Mouse (Mus musculus): ENCODE measurements around the gene 4931409K22Rik. TPM values are rescaled to one million over a fixed set of nuclear protein-coding genes. Genes with fewer than 3 reads are reported as not detected.

4931409K22Rik gene
- polyA plus RNA-seq (2016; fragmentation: Nextera tagmentation; extraction: Ambion mirVana), result 0.06 TPM in 1 of 2 replicates, not detected in the other

DNA sequence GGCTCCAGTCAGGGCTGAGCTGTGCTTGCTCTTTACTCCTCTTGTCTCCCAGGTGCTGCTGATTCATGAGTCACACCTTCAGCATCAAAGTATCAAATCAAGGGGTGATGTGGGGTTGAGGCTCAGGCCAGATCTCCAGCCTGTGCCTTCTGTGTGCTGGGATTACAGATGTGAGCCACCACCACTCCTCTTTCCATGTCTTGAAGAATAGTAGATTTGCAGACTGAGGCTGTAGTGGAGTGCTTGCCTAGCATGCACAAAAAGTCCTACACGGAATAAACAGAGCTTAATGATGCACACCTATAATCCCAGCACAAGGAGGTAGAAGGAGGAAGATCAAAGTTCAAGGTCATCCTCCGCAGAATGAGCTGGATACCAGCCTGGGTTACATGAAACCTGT is at the start of gene 4931409K22Rik:
Gene 4931409K22Rik, minus strand, starts transcription at position 101 of the 400 bp plus-strand sequence.
- WGBS, result 77% methylated on average over 2 of the region's 2 CpGs
- no peaks in the 10 kb centered on the region for H3K36me3 ChIP-seq (replicated peaks)
- H3K27me3 ChIP-seq (ENCODE audit: poor library complexity, severe bottlenecking), result peaks cover 12% of the 10 kb centered on the region; the same call in 1 of the 2 replicates
- DNase-seq (ENCODE audit: extremely low spot score, low spot score), result no peak
- H3K4me3 ChIP-seq, result no peak within 1 kb of the TSS
- H3K9me3 ChIP-seq, result no peaks in the 10 kb centered on the region; the same call in 1 of the 2 replicates
- H3K4me1 ChIP-seq, result peaks cover 10% of the 10 kb centered on the region
- H3K27ac ChIP-seq, result no peak within 1 kb of the TSS

DNA sequence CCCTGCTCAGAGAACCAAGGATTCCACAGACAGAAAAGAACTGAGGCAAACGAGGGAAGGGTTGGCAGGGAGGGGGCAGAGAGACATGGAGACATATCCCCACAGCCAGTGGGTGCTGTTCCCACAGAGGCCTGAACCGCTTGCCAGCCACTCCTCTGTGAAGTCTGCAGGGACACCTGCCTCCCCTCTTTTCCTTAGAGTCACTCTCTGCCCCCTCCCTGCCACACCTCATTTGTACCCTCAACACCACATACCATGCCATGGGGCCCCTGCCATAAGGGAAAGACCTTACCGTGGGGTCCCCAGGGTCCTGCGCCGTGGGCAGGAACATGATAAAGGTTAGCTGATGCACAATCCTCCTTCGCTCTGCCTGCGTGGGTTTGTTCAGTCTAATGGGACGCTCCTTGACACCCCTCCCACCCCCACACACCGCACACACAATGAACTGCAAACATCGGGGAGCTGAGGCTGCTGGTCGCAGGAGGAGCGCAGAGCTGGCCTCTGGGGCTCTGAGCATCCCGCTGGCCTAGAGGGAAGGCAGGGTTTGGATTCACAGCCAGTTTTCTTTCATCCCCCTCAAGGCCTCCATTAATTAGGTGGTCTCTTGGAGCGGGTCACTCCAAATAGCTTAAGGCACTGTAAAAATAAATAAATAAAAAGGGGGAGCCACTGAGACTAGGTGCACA is 49.5 kb upstream of the 4931409K22Rik start:
- peaks cover 45% of the 10 kb centered on the region for H3K27me3 ChIP-seq (ENCODE audit: poor library complexity, severe bottlenecking)
- peaks cover 67% of the 10 kb centered on the region for H3K4me1 ChIP-seq
- no peak for DNase-seq (ENCODE audit: extremely low spot score, low spot score)
- H3K36me3 ChIP-seq (replicated peaks), result no peaks in the 10 kb centered on the region
- H3K4me3 ChIP-seq, result peak overlapping the region; percentile 65
- no peaks in the 10 kb centered on the region for H3K9me3 ChIP-seq
- 17% methylated on average over 14 of the region's 14 CpGs for WGBS
- H3K27ac ChIP-seq, result peak overlapping the region; percentile 94

DNA sequence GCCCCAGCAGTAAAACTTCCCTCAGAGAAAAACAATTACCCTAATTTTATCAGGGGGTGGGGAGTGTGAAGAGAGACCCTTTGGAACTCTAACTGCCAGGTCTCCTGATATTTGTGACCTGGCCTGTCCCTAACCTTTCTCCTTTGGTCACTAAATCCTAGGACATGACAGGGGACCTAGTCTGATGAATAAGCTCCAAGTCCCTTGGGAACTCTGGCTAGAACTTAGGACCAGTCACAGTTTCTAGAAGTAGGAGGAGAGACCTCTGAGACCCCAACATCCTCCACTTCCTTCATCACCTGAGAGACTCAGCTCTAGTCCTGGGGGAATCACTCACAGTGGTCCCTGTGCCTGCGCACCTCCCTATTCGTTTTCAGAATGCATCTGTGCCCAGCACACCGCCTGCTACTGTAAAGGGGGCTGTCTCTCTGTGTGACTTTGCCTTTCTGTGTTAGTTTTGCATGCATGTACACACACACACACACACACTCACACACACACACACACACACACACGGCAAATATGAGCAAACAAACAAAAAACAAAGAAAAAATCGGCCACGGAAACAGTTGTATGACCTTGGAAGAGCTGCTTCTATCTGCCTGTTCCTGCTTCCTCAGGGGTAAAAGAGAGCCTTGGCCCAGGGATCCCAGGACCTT is 48.8 kb upstream of the 4931409K22Rik start:
- H3K27me3 ChIP-seq (ENCODE audit: poor library complexity, severe bottlenecking), result peaks cover 51% of the 10 kb centered on the region
- DNase-seq (ENCODE audit: extremely low spot score, low spot score), result no peak
- peak overlapping the region; percentile 94 for H3K27ac ChIP-seq
- peaks cover 74% of the 10 kb centered on the region for H3K4me1 ChIP-seq
- peak overlapping the region; percentile 65 for H3K4me3 ChIP-seq
- 9% methylated on average over 6 of the region's 6 CpGs for WGBS
- H3K36me3 ChIP-seq (replicated peaks), result no peaks in the 10 kb centered on the region
- H3K9me3 ChIP-seq, result no peaks in the 10 kb centered on the region

DNA sequence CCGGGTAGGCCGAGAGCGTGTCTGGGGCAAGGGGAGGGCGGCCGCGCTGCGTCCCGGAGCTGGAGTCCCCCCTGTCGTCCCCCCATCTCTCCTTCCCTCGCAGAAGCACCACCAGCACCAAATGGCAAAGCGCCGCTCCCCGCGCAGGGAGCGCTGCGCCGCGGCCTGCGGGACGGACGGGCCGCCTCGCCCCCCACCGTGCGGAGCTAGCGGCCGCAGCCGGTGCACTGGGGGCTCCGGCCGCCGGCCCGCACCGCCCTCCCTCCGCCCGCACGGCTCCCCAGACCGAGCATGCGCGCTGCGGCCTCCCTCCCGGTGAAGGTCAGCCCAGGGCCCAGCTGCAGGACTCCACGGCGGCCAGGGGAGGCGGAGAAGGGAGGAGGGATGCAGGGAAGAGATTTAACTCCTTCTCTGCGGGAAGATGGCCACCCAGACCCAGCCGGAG is 48.1 kb upstream of the 4931409K22Rik start:
- Histone ChIP-seq H3K27me3 (ENCODE audit: poor library complexity, severe bottlenecking) (peaks cover 59% of the 10 kb centered on the region), H3K9me3 (no peaks in the 10 kb centered on the region), H3K27ac (peak overlapping the region; percentile 94), H3K4me1 (peaks cover 80% of the 10 kb centered on the region), H3K36me3 (replicated peaks) (no peaks in the 10 kb centered on the region), H3K4me3 (peak overlapping the region; percentile 65)
- peak; percentile 92 for DNase-seq (ENCODE audit: extremely low spot score, low spot score)
- WGBS, result under 1% methylated on average over 46 of the region's 46 CpGs

DNA sequence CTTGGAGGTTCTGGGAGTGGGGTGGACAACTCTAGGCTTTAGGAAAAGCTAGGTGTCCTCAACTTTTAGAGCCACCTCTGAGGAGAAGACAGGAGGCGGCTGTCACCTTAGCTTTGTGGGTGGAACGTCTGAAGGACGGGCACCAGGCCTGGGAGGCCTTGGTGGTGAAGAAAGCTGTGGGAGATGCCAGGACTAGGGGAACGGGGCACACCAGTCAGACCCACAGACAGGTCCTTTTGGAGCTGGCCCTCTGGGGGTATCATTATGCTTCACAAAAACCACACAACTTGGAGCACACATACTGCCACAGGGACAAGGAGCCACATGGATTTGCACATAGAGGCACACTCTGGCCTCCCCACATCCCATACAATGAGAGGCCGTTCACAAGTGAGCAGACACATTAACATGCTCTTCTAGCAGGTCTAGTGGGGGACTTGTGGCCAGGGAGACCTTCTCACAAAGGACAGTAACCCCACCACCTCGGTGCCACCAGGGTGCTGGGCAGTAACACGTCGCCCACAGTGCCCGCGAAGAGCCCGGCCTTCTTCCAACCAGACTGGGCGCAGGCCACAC is 47.6 kb upstream of the 4931409K22Rik start:
- Histone ChIP-seq H3K27me3 (ENCODE audit: poor library complexity, severe bottlenecking) (peaks cover 64% of the 10 kb centered on the region), H3K36me3 (replicated peaks) (no peaks in the 10 kb centered on the region), H3K4me3 (peak overlapping the region; percentile 65), H3K4me1 (peaks cover 85% of the 10 kb centered on the region), H3K9me3 (no peaks in the 10 kb centered on the region), H3K27ac (peak overlapping the region; percentile 94)
- DNase-seq (ENCODE audit: extremely low spot score, low spot score), result no peak
- WGBS, result 16% methylated on average over 12 of the region's 12 CpGs

DNA sequence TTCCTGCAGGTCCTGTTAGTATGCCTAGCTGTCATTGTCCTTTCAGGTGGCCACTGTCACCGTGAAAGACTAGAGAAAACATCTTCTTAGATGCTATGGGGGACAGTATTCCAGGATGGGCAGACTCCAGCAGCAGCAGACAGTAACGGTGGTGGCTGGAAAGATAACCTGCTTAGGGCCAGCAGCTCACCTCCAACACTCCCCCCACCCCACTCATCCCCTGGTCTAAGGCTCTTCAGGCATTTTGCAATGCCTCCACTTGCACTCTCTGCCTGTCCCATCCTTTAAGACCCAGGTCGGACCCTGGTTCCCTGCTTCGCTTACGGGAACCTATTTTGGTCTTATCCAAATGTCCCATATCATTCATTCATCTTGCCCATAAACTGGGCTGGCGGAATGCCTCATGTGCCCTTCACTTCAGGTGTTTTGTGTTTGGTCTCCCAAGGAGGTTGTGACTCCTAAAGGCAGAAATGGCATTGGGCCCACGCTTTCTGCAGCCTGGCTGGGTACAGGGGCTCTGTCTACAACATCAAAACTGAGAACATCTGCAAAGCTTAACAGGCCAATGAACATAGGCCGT is 46.9 kb upstream of the 4931409K22Rik start:
- 52% methylated on average over 8 of the region's 8 CpGs for WGBS
- Histone ChIP-seq H3K9me3 (no peaks in the 10 kb centered on the region), H3K27me3 (ENCODE audit: poor library complexity, severe bottlenecking) (peaks cover 67% of the 10 kb centered on the region), H3K4me1 (peaks cover 89% of the 10 kb centered on the region), H3K4me3 (peak overlapping the region; percentile 71), H3K27ac (peak overlapping the region; percentile 94), H3K36me3 (replicated peaks) (no peaks in the 10 kb centered on the region)
- no peak for DNase-seq (ENCODE audit: extremely low spot score, low spot score)

DNA sequence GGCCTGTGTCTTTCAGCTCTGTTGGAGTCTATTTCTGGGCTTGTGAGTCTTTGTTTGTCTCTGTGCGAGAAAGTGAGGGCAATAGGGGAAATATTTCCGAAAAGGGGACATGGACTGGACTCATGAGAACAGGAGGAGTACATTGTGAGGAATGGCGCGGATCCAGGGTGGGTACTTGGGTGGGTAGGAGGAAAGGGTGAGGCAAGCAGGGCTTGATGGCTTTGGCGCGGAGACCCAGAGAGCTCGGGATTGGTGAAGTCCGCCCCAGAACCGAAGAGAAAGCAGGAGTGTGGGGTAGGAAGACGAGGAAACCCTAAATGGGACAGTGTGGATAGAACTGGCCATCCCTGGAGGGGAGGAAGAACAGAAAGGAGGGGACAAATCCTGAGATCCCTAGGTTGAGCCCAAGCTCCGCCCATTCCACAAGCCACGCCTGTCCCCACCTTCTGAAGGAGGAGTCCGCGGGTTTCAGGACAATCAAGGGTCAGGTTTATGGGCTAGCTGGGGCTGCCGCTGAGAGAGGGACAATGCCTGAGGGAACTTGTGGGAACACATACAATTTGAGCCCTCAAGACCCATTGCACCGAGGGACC is 46.2 kb upstream of the 4931409K22Rik start:
- Histone ChIP-seq H3K36me3 (replicated peaks) (no peaks in the 10 kb centered on the region), H3K27ac (peak overlapping the region; percentile 94), H3K4me3 (peak overlapping the region; percentile 71), H3K4me1 (peaks cover 96% of the 10 kb centered on the region), H3K27me3 (ENCODE audit: poor library complexity, severe bottlenecking) (peaks cover 68% of the 10 kb centered on the region), H3K9me3 (no peaks in the 10 kb centered on the region)
- under 1% methylated on average over 16 of the region's 16 CpGs for WGBS
- DNase-seq (ENCODE audit: extremely low spot score, low spot score), result peak; percentile 85

DNA sequence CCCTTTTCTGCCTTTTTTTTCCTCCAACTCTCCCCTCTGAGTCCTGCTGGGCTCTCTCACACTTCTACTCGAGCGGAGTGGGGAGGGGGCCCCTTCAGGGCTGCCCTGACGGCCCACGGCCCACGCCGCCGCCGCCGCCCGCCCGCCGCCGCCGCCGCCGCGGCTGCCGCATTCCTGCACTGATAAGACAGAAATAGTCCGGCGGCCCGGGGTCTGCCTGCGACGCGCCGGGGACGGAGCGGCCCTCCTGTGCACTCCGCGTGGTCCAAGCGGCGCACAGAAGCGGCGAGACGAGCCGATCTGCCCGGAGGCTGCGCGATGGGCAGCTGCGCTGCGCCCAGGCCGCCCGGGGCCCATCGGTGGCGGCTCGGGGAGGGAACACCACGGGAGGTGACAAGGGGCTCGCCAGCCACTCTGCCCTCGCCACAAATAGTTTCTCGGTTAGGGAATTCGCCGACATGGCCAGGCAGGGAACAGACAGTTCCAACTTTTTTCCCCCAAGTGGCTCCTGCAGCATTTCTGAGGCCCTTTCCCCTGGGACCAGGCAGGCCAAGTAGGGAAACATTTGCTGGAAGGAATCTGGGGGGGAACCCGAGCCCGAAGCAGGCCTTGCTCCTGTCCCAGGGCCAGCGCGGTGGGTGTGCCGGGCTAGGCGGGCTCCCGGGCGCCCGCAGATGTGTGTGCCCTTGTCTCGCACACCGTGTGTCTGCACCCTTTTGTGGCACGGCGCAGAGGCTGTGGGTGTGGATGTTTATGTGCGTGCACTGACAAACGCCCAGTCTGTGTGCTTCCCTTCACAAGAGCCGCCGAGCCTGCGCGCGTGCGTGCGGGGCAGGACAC is 45.5 kb upstream of the 4931409K22Rik start:
- peak; percentile 77 for DNase-seq (ENCODE audit: extremely low spot score, low spot score)
- H3K4me1 ChIP-seq, result peaks cover 98% of the 10 kb centered on the region
- H3K27ac ChIP-seq, result peak overlapping the region; percentile 94
- no peaks in the 10 kb centered on the region for H3K9me3 ChIP-seq
- peaks cover 63% of the 10 kb centered on the region for H3K27me3 ChIP-seq (ENCODE audit: poor library complexity, severe bottlenecking)
- peak overlapping the region; percentile 71 for H3K4me3 ChIP-seq
- under 1% methylated on average over 73 of the region's 73 CpGs for WGBS
- no peaks in the 10 kb centered on the region for H3K36me3 ChIP-seq (replicated peaks)

DNA sequence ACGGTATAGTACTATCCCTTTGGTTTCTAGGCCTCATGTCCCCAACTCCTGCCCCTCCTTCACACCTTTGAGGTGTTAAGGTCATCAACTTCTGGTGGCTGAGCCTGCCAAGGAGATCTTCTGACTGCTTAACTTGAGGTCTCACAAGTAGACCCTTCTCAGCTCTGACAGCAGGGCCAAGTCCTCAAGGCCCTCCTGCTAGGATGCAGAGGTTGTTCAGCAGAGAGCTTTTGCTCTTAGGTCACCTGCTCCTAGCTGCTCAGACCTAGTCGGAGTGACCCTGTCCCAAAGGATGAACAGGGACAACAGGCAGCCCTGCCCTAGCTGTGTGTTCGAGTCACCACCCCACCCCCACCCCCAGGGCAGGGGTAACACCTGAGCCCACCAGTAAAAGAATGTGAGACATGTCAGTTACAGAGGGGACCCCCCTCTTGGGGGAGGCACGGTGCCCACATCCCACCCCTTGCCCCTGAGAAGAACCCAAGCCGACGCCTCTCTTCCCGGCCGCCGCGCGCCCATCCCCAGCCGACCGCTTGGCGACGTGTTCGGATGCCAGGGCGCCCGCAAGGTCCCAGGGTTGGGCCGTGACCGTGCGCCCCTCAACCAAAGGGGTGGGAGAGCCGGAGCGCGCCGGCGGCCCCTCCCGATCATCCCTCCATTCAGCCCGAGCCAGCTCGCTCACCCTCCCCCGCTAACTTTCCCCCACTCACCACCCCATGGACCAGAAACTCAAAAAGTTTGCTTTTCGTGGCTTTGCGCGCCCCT is 44.6 kb upstream of the 4931409K22Rik start:
- Histone ChIP-seq H3K36me3 (replicated peaks) (no peaks in the 10 kb centered on the region), H3K4me1 (peaks cover 98% of the 10 kb centered on the region), H3K4me3 (peak overlapping the region; percentile 71), H3K27ac (peak overlapping the region; percentile 94), H3K27me3 (ENCODE audit: poor library complexity, severe bottlenecking) (peaks cover 54% of the 10 kb centered on the region), H3K9me3 (no peaks in the 10 kb centered on the region)
- DNase-seq (ENCODE audit: extremely low spot score, low spot score), result peak; percentile 35
- WGBS, result 1% methylated on average over 33 of the region's 33 CpGs

DNA sequence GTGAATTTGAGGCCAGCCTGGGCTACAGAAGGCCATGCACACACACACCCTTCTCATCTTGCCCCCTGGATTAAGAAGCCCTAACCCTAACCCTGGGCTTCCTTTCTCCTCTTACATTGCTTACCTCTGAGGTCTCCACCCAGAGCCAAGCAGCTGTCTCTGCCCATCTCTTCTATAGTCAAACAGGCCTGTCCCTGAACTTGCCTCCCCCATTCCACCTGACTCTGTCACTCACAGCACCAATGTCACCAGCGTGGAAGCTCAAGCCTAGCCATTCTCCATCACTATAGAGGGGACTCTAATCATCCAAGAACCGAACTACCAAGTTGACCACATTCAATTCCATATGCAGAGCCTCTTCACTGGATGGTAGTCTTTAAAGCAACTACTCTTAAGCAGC is 43.6 kb upstream of the 4931409K22Rik start:
- no peak for DNase-seq (ENCODE audit: extremely low spot score, low spot score)
- peaks cover 5% of the 10 kb centered on the region for H3K36me3 ChIP-seq (replicated peaks)
- H3K4me3 ChIP-seq, result peak overlapping the region; percentile 71; the same call in 1 of the 2 replicates
- no peaks in the 10 kb centered on the region for H3K9me3 ChIP-seq
- H3K27me3 ChIP-seq (ENCODE audit: poor library complexity, severe bottlenecking), result peaks cover 49% of the 10 kb centered on the region
- H3K4me1 ChIP-seq, result peaks cover 98% of the 10 kb centered on the region
- WGBS, result 59% methylated on average over 2 of the region's 2 CpGs
- H3K27ac ChIP-seq, result peak overlapping the region; percentile 94; the same call in 1 of the 2 replicates

DNA sequence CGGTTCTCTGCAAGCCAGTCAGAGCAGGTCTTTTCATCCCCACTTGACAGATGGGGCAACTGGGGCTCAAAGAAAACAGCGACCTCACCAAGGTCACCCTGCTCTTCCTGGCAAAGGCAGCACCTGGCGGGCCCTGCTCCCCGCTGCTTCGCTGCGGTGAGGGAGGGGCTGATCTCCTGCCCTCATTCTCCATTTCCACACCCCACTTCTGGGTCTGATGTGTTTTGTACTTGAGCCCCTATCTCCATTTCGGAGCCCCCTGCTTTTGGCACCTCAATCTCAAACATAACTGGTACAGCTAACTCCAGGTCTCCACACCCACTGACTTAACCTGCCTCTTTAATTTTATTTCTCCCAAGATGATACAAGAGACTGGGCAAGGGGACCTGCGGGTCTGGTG is 42.5 kb upstream of the 4931409K22Rik start:
- peaks cover 16% of the 10 kb centered on the region for H3K36me3 ChIP-seq (replicated peaks)
- H3K9me3 ChIP-seq, result no peaks in the 10 kb centered on the region
- no peak for DNase-seq (ENCODE audit: extremely low spot score, low spot score)
- peaks cover 96% of the 10 kb centered on the region for H3K4me1 ChIP-seq
- WGBS, result 13% methylated on average over 8 of the region's 8 CpGs
- H3K27ac ChIP-seq, result peak overlapping the region; percentile 87
- peak overlapping the region; percentile 61 for H3K4me3 ChIP-seq
- peaks cover 54% of the 10 kb centered on the region for H3K27me3 ChIP-seq (ENCODE audit: poor library complexity, severe bottlenecking)

Data from forebrain, embryonic 10.5 days (tissue).